24 mouse cellular contexts compared by ENCODE assay signal in genomic region chr17:45063776-45064175, GRCm38 (mm10).
DNase-seq lines count a peak whose midpoint lies in the region; ATAC-seq and TF ChIP-seq lines count a peak whose summit lies in the region.
"Had no signal": no experiment of that assay in that cellular context is flagged by ENCODE, and none has a peak within 500 bp of the region (broad histone marks: within the 10 kb centered on the region; RNA-seq: fewer than 3 reads in every experiment).

No protein-coding gene starts in this region.

- ATAC-seq in forebrain, postnatal 0 days = no peak
- no peak for ATAC-seq in forebrain, embryonic 12.5 days (ENCODE audit: low FRiP score)
- ATAC-seq in lung, postnatal 0 days = no peak
- ATAC-seq in embryonic facial prominence, embryonic 14.5 days (ENCODE audit: low read depth) = peak; percentile 44; the same call in 1 of the 2 replicates
- no peak for ATAC-seq in kidney, embryonic 16.5 days (ENCODE audit: low FRiP score, low TSS enrichment)
- ATAC-seq: hindbrain, embryonic 16.5 days; intestine, embryonic 16.5 days had no signal

- H3K27ac ChIP-seq in forebrain, postnatal 0 days (ENCODE audit: low read depth, low read length) = no peak overlapping the region
- H3K27ac ChIP-seq in forebrain, embryonic 12.5 days = no peak overlapping the region
- H3K27ac ChIP-seq in lung, postnatal 0 days (ENCODE audit: low read length) = no peak overlapping the region
- H3K27ac ChIP-seq in embryonic facial prominence, embryonic 14.5 days (replicated peaks; ENCODE audit: low read depth, low read length) = peak overlapping the region; percentile 67
- H3K27ac ChIP-seq in kidney, embryonic 16.5 days (ENCODE audit: low read length) = no peak overlapping the region
- H3K27ac ChIP-seq: heart, adult 2 months; heart, embryonic 15.5 days; limb, embryonic 12.5 days; liver, embryonic 15.5 days; stomach, postnatal 0 days had no signal

- H3K36me3 ChIP-seq in forebrain, postnatal 0 days (ENCODE audit: insufficient read depth) = no peaks in the 10 kb centered on the region
- no peaks in the 10 kb centered on the region for H3K36me3 ChIP-seq in forebrain, embryonic 12.5 days (replicated peaks)
- H3K36me3 ChIP-seq in lung, postnatal 0 days (ENCODE audit: insufficient read depth, low read length) = no peaks in the 10 kb centered on the region
- no peaks in the 10 kb centered on the region for H3K36me3 ChIP-seq in embryonic facial prominence, embryonic 14.5 days (ENCODE audit: control insufficient read depth, insufficient read depth, low read length)
- H3K36me3 ChIP-seq in kidney, embryonic 16.5 days (ENCODE audit: insufficient read depth, low read length) = no peaks in the 10 kb centered on the region
- H3K36me3 ChIP-seq: G1E; heart, embryonic 15.5 days; limb, embryonic 12.5 days; liver, embryonic 15.5 days had no signal

- H3K4me3 ChIP-seq in forebrain, postnatal 0 days (ENCODE audit: low read depth, low read length) = no peak overlapping the region
- no peak overlapping the region for H3K4me3 ChIP-seq in forebrain, embryonic 12.5 days (replicated peaks)
- H3K4me3 ChIP-seq in lung, postnatal 0 days (ENCODE audit: low read depth, low read length) = no peak overlapping the region
- H3K4me3 ChIP-seq in embryonic facial prominence, embryonic 14.5 days (ENCODE audit: low read depth, low read length) = no peak overlapping the region
- H3K4me3 ChIP-seq in kidney, embryonic 16.5 days (ENCODE audit: low read length) = no peak overlapping the region
- H3K4me3 ChIP-seq: heart, adult 2 months; heart, embryonic 15.5 days; limb, embryonic 12.5 days; liver, embryonic 15.5 days; megakaryocyte, embryonic 14.5 days; myocyte had no signal

- no peak for TF ChIP-seq EP300 in lung, postnatal 0 days (IDR thresholded peaks at IDR 0.05)

- H3K4me2 ChIP-seq in forebrain, postnatal 0 days (ENCODE audit: low read depth) = no peak overlapping the region
- no peak overlapping the region for H3K4me2 ChIP-seq in forebrain, embryonic 12.5 days
- no peak overlapping the region for H3K4me2 ChIP-seq in lung, postnatal 0 days (replicated peaks; ENCODE audit: low read depth, low read length)
- no peak overlapping the region for H3K4me2 ChIP-seq in embryonic facial prominence, embryonic 14.5 days (ENCODE audit: low read depth, low read length)
- no peak overlapping the region for H3K4me2 ChIP-seq in kidney, embryonic 16.5 days (replicated peaks; ENCODE audit: low read depth, low read length)
- H3K4me2 ChIP-seq: heart, embryonic 15.5 days; limb, embryonic 12.5 days; liver, embryonic 15.5 days had no signal

- WGBS in forebrain, postnatal 0 days = 57% methylated on average over 5 of the region's 5 CpGs
- WGBS in forebrain, embryonic 12.5 days = 87% methylated on average over 5 of the region's 5 CpGs
- 58% methylated on average over 5 of the region's 5 CpGs for WGBS in lung, postnatal 0 days
- WGBS in embryonic facial prominence, embryonic 14.5 days = 46% methylated on average over 5 of the region's 5 CpGs
- WGBS in kidney, embryonic 16.5 days = 77% methylated on average over 5 of the region's 5 CpGs

- H3K9me3 ChIP-seq in forebrain, postnatal 0 days (ENCODE audit: low read length) = no peaks in the 10 kb centered on the region
- H3K9me3 ChIP-seq in forebrain, embryonic 12.5 days = no peaks in the 10 kb centered on the region
- H3K9me3 ChIP-seq in lung, postnatal 0 days (ENCODE audit: low read length) = no peaks in the 10 kb centered on the region
- H3K9me3 ChIP-seq in embryonic facial prominence, embryonic 14.5 days (ENCODE audit: control insufficient read depth, low read length) = no peaks in the 10 kb centered on the region
- no peaks in the 10 kb centered on the region for H3K9me3 ChIP-seq in kidney, embryonic 16.5 days (ENCODE audit: low read length)
- H3K9me3 ChIP-seq: G1E; heart, embryonic 15.5 days; limb, embryonic 12.5 days; liver, embryonic 15.5 days; megakaryocyte, embryonic 14.5 days had no signal

- peak; percentile 63 for DNase-seq in forebrain, postnatal 0 days
- peak; percentile 40 for DNase-seq in lung, postnatal 0 days (ENCODE audit: low spot score)
- no peak for DNase-seq in lung, postnatal 4 days
- DNase-seq in embryonic facial prominence, embryonic 14.5 days (ENCODE audit: low spot score) = peak; percentile 86
- DNase-seq in thymus, postnatal 10 days (ENCODE audit: low spot score in 2 of 2) = no peak
- DNase-seq: adrenal gland, postnatal 25 days; cerebellum, adult 8-10 months; gastrocnemius, postnatal 14 days; heart, adult 2 months; heart, postnatal 4 days; lung, postnatal 14 days; midbrain, embryonic 14.5 days; thymus, postnatal 14 days had no signal

- no peaks in the 10 kb centered on the region for H3K27me3 ChIP-seq in forebrain, postnatal 0 days (ENCODE audit: insufficient read depth, low read length)
- no peaks in the 10 kb centered on the region for H3K27me3 ChIP-seq in forebrain, embryonic 12.5 days
- no peaks in the 10 kb centered on the region for H3K27me3 ChIP-seq in lung, postnatal 0 days (replicated peaks; ENCODE audit: insufficient read depth, low read length)
- no peaks in the 10 kb centered on the region for H3K27me3 ChIP-seq in embryonic facial prominence, embryonic 14.5 days (replicated peaks; ENCODE audit: control insufficient read depth, insufficient read depth, low read length)
- H3K27me3 ChIP-seq in kidney, embryonic 16.5 days (ENCODE audit: insufficient read depth, low read length) = no peaks in the 10 kb centered on the region
- H3K27me3 ChIP-seq: heart, embryonic 15.5 days; limb, embryonic 12.5 days; liver, embryonic 15.5 days; megakaryocyte, embryonic 14.5 days had no signal

- no peak for TF ChIP-seq CTCF in forebrain, postnatal 0 days (IDR thresholded peaks at IDR 0.05; ENCODE audit: low read depth)
- no peak for TF ChIP-seq CTCF in lung, postnatal 0 days (IDR thresholded peaks at IDR 0.05)

- H3K4me1 ChIP-seq in forebrain, postnatal 0 days (ENCODE audit: insufficient read depth) = 0 out of 2 replicates have a peak, but pooled peaks cover 4% of the 10 kb centered on the region
- peaks cover 15% of the 10 kb centered on the region for H3K4me1 ChIP-seq in forebrain, embryonic 12.5 days
- H3K4me1 ChIP-seq in lung, postnatal 0 days (ENCODE audit: insufficient read depth, low read depth, low read length) = no peaks in the 10 kb centered on the region
- peaks cover 17% of the 10 kb centered on the region for H3K4me1 ChIP-seq in embryonic facial prominence, embryonic 14.5 days (ENCODE audit: control insufficient read depth, insufficient read depth, low read length)
- H3K4me1 ChIP-seq in kidney, embryonic 16.5 days (ENCODE audit: insufficient read depth, low read length) = peaks cover 5% of the 10 kb centered on the region; the same call in 1 of the 2 replicates
- H3K4me1 ChIP-seq: liver, embryonic 15.5 days had no signal

- no peak overlapping the region for H3K9ac ChIP-seq in forebrain, postnatal 0 days
- H3K9ac ChIP-seq in forebrain, embryonic 12.5 days = no peak overlapping the region
- H3K9ac ChIP-seq in lung, postnatal 0 days (replicated peaks; ENCODE audit: low read depth) = no peak overlapping the region
- no peak overlapping the region for H3K9ac ChIP-seq in embryonic facial prominence, embryonic 14.5 days (ENCODE audit: low read depth, low read length)
- H3K9ac ChIP-seq in kidney, embryonic 16.5 days (replicated peaks; ENCODE audit: low read length) = no peak overlapping the region
- H3K9ac ChIP-seq: heart, embryonic 15.5 days; limb, embryonic 12.5 days; liver, embryonic 15.5 days had no signal

Comparison
In these comparisons a context has a peak if more than half of its experiments do, and no peak if none do; other contexts are left out.
1. DNase-seq: peak in forebrain, postnatal 0 days (single experiment), lung, postnatal 0 days (single experiment) and embryonic facial prominence, embryonic 14.5 days (single experiment); none in lung, postnatal 4 days (0 of 2) and thymus, postnatal 10 days (0 of 2).